Mouse (Mus musculus) heart, embryonic 15.5 days (tissue): Measurements from ENCODE around the gene Efna1. TPM values are rescaled to one million over a fixed set of nuclear protein-coding genes. Genes with fewer than 3 reads are reported as not detected.

ENCODE experiments used
- ATAC-seq: fragments of 200-750 bp; cut with Nextera tagmentation; replicated peaks from 2 replicates; pipeline ENCODE4 v1.8.0; 2017; ENCODE audit warnings: low read depth, moderate TSS enrichment; ENCODE audit not compliant: insufficient number of reproducible peaks, insufficient read depth, low FRiP score
- H3K27ac ChIP-seq: fragments of 300-500 bp; sonication (generic); 2 replicates; pipeline ENCODE4 v1.5.1; 2015; ENCODE audit warnings: mild to moderate bottlenecking, inconsistent platforms
- H3K27me3 ChIP-seq: fragments of 300-500 bp; sonication (generic); 2 replicates; pipeline ENCODE4 v1.6.1; 2015; ENCODE audit warnings: inconsistent platforms
- H3K36me3 ChIP-seq: fragments of 300-500 bp; sonication (generic); 2 replicates; pipeline ENCODE4 v1.6.1; 2015; ENCODE audit warnings: mild to moderate bottlenecking, inconsistent platforms
- H3K4me1 ChIP-seq: fragments of 300-500 bp; sonication (generic); replicated peaks from 2 replicates; pipeline ENCODE4 v1.6.1; 2015; ENCODE audit warnings: inconsistent platforms
- H3K4me2 ChIP-seq: fragments of 300-500 bp; sonication (generic); 2 replicates; pipeline ENCODE4 v1.6.1; 2015; ENCODE audit warnings: inconsistent platforms, mild to moderate bottlenecking, moderate library complexity
- H3K4me3 ChIP-seq: fragments of 300-500 bp; sonication (generic); 2 replicates; pipeline ENCODE4 v1.5.1; 2015; ENCODE audit warnings: mild to moderate bottlenecking, inconsistent platforms
- H3K9ac ChIP-seq: fragments of 300-500 bp; sonication (generic); 2 replicates; pipeline ENCODE4 v1.6.1; 2015; ENCODE audit warnings: mild to moderate bottlenecking, inconsistent platforms
- H3K9me3 ChIP-seq: fragments of 300-500 bp; sonication (generic); replicated peaks from 2 replicates; pipeline ENCODE4 v1.6.1; 2016; ENCODE audit warnings: inconsistent platforms
- WGBS: fragments of 180-500 bp; shearing (Covaris S2); methylation state at CpG from one replicate; pipeline ENCODE4 v1.1.7; 2015; ENCODE audit warnings: mixed read lengths; 5-methylcytosine and 5-hydroxymethylcytosine counted together
- polyA plus RNA-seq: library from polyadenylated mRNA; unstranded; fragments of >200 nt; fragmentation: Nextera tagmentation; extraction: Ambion mirVana; gene quantifications from 2 replicates; pipeline ENCODE4 v1.2.1, GENCODE M21; 2015

Efna1 gene
- polyA plus RNA-seq, 1 experiment from 2014 or later, result 35.0 TPM

- no peak overlapping the region for H3K4me3 ChIP-seq
- no peaks in the 10 kb centered on the region for H3K36me3 ChIP-seq
- H3K4me2 ChIP-seq, result no peak overlapping the region
- peaks cover 14% of the 10 kb centered on the region for H3K27me3 ChIP-seq
- no peak for ATAC-seq
- peaks cover 10% of the 10 kb centered on the region for H3K4me1 ChIP-seq
- H3K27ac ChIP-seq, result no peak overlapping the region
- 61% methylated on average over 12 of the region's 12 CpGs for WGBS
- H3K9ac ChIP-seq, result no peak overlapping the region
- no peaks in the 10 kb centered on the region for H3K9me3 ChIP-seq
Observed at GRCm38 (mm10) chr3:89238494-89238893, 42.4 kb downstream of the Efna1 start.

- H3K9ac ChIP-seq, result no peak overlapping the region
- H3K9me3 ChIP-seq, result no peaks in the 10 kb centered on the region
- no peak overlapping the region for H3K4me2 ChIP-seq
- 90% methylated on average over 21 of the region's 21 CpGs for whole genome bisulfite sequencing
- ATAC-seq, result no peak
- no peak overlapping the region for H3K27ac ChIP-seq
- H3K4me3 ChIP-seq, result no peak overlapping the region
- H3K36me3 ChIP-seq, result no peaks in the 10 kb centered on the region
- H3K4me1 ChIP-seq, result peaks cover 15% of the 10 kb centered on the region
- peaks cover 11% of the 10 kb centered on the region for H3K27me3 ChIP-seq
Observed at GRCm38 (mm10) chr3:89237682-89238081, 43.3 kb downstream of the Efna1 start.

GRCm38 (mm10) chr3:89236516-89236915 lies 44.4 kb downstream of the Efna1 start:
- peaks cover 16% of the 10 kb centered on the region for H3K4me1 ChIP-seq
- H3K4me3 ChIP-seq, result no peak overlapping the region
- WGBS, result 86% methylated on average over 10 of the region's 10 CpGs

GRCm38 (mm10) chr3:89233562-89234110 lies 47.3 kb downstream of the Efna1 start:
- H3K9ac ChIP-seq, result no peak overlapping the region

More at GRCm38 (mm10) chr3:89236516-89236915, 44.4 kb downstream of the Efna1 start:
- Histone ChIP-seq H3K27me3 (peaks cover 11% of the 10 kb centered on the region), H3K27ac (no peak overlapping the region), H3K9ac (no peak overlapping the region), H3K36me3 (no peaks in the 10 kb centered on the region), H3K9me3 (no peaks in the 10 kb centered on the region), H3K4me2 (no peak overlapping the region)
- ATAC-seq, result no peak

GRCm38 (mm10) chr3:89232614-89233013 lies 48.3 kb downstream of the Efna1 start:
- no peaks in the 10 kb centered on the region for H3K9me3 ChIP-seq
- H3K27ac ChIP-seq, result no peak overlapping the region
- no peak overlapping the region for H3K9ac ChIP-seq
- no peak for ATAC-seq
- H3K36me3 ChIP-seq, result no peaks in the 10 kb centered on the region
- H3K27me3 ChIP-seq, result peaks cover 23% of the 10 kb centered on the region
- no peak overlapping the region for H3K4me3 ChIP-seq
- H3K4me1 ChIP-seq, result peaks cover 24% of the 10 kb centered on the region
- H3K4me2 ChIP-seq, result no peak overlapping the region
- 70% methylated on average over 6 of the region's 6 CpGs for WGBS

More at GRCm38 (mm10) chr3:89233562-89234110, 47.3 kb downstream of the Efna1 start:
- Histone ChIP-seq H3K4me1 (peaks cover 16% of the 10 kb centered on the region), H3K4me2 (peak overlapping the region; percentile 19), H3K9me3 (no peaks in the 10 kb centered on the region), H3K36me3 (no peaks in the 10 kb centered on the region), H3K27ac (peak overlapping the region; percentile 55), H3K27me3 (peaks cover 26% of the 10 kb centered on the region), H3K4me3 (no peak overlapping the region)
- ATAC-seq, result peak; percentile 54; the same call in 1 of the 2 replicates
- 41% methylated on average over 14 of the region's 14 CpGs for WGBS

GRCm38 (mm10) chr3:89231772-89232275 lies 49.1 kb downstream of the Efna1 start:
- Histone ChIP-seq H3K36me3 (no peaks in the 10 kb centered on the region), H3K9ac (no peak overlapping the region), H3K27ac (no peak overlapping the region), H3K9me3 (no peaks in the 10 kb centered on the region), H3K4me2 (no peak overlapping the region), H3K4me3 (no peak overlapping the region), H3K4me1 (peaks cover 31% of the 10 kb centered on the region), H3K27me3 (peaks cover 23% of the 10 kb centered on the region)
- 72% methylated on average over 16 of the region's 16 CpGs for WGBS
- no peak for ATAC-seq

GRCm38 (mm10) chr3:89231345-89231744 lies 49.6 kb downstream of the Efna1 start:
- Histone ChIP-seq H3K27me3 (peaks cover 25% of the 10 kb centered on the region), H3K27ac (no peak overlapping the region)
- ATAC-seq, result no peak

GRCm38 (mm10) chr3:89230561-89230960 lies 50.4 kb downstream of the Efna1 start:
- H3K27ac ChIP-seq, result no peak overlapping the region
- peaks cover 32% of the 10 kb centered on the region for H3K27me3 ChIP-seq
- H3K36me3 ChIP-seq, result no peaks in the 10 kb centered on the region
- no peak overlapping the region for H3K4me3 ChIP-seq
- peaks cover 33% of the 10 kb centered on the region for H3K4me1 ChIP-seq
- WGBS, result 71% methylated on average over 2 of the region's 2 CpGs
- no peak overlapping the region for H3K4me2 ChIP-seq
- H3K9ac ChIP-seq, result no peak overlapping the region
- H3K9me3 ChIP-seq, result no peaks in the 10 kb centered on the region
- no peak for ATAC-seq

More at GRCm38 (mm10) chr3:89231345-89231744, 49.6 kb downstream of the Efna1 start:
- Histone ChIP-seq H3K36me3 (no peaks in the 10 kb centered on the region), H3K4me3 (no peak overlapping the region), H3K4me2 (no peak overlapping the region), H3K4me1 (peaks cover 33% of the 10 kb centered on the region), H3K9me3 (no peaks in the 10 kb centered on the region), H3K9ac (no peak overlapping the region)
- WGBS, result 48% methylated on average over 7 of the region's 7 CpGs

- no peak for ATAC-seq
- Histone ChIP-seq H3K4me2 (0 out of 2 replicates have a peak overlapping the region, but pooled peaks have one; percentile 66), H3K27ac (no peak overlapping the region), H3K4me3 (no peak overlapping the region), H3K9me3 (no peaks in the 10 kb centered on the region), H3K36me3 (no peaks in the 10 kb centered on the region), H3K27me3 (peaks cover 32% of the 10 kb centered on the region), H3K4me1 (peaks cover 33% of the 10 kb centered on the region), H3K9ac (no peak overlapping the region)
- WGBS, result 59% methylated on average over 4 of the region's 4 CpGs
Observed at GRCm38 (mm10) chr3:89229276-89229675, 51.7 kb downstream of the Efna1 start.

- peaks cover 32% of the 10 kb centered on the region for H3K27me3 ChIP-seq
- peak within 1 kb of the TSS; percentile 56 for H3K27ac ChIP-seq
Observed at GRCm38 (mm10) chr3:89228836-89229235, 52.1 kb downstream of the Efna1 start, which contains the start of gene Muc1. Muc1 (plus strand) TSS chr3:89229057.

GRCm38 (mm10) chr3:89228180-89228549 lies 52.8 kb downstream of the Efna1 start:
- under 1% methylated on average over 20 of the region's 20 CpGs for WGBS
- Histone ChIP-seq H3K4me3 (peak overlapping the region; percentile 55), H3K4me2 (peak overlapping the region; percentile 66), H3K4me1 (peaks cover 22% of the 10 kb centered on the region), H3K27me3 (peaks cover 32% of the 10 kb centered on the region), H3K9me3 (no peaks in the 10 kb centered on the region), H3K27ac (peak overlapping the region; percentile 56), H3K36me3 (no peaks in the 10 kb centered on the region), H3K9ac (peak overlapping the region; percentile 56; the same call in 1 of the 2 replicates)
- peak; percentile 63 for ATAC-seq

More at GRCm38 (mm10) chr3:89228836-89229235, 52.1 kb downstream of the Efna1 start, which contains the start of gene Muc1:
- Histone ChIP-seq H3K4me2 (peak within 1 kb of the TSS; percentile 66), H3K9me3 (no peaks in the 10 kb centered on the region), H3K9ac (peak within 1 kb of the TSS; percentile 56; the same call in 1 of the 2 replicates), H3K4me3 (peak within 1 kb of the TSS; percentile 55), H3K36me3 (no peaks in the 10 kb centered on the region), H3K4me1 (peaks cover 29% of the 10 kb centered on the region)
- no peak for ATAC-seq
- WGBS, result 36% methylated on average over 10 of the region's 10 CpGs
